Mouse (Mus musculus) embryonic fibroblast, embryonic 13.5 days (primary cell): ENCODE data around the gene Speer4e.

Experiments
- CTCF ChIP-seq: IDR thresholded peaks from 2 replicates; pipeline ENCODE4 v1.5.1; 2011; ENCODE audit warnings: mild to moderate bottlenecking, control low read depth, low read length, moderate library complexity, borderline replicate concordance; ENCODE audit not compliant: insufficient read depth
- POLR2A ChIP-seq: IDR thresholded peaks from 2 replicates; pipeline ENCODE4 v1.6.1; 2011; ENCODE audit warnings: low read depth, mild to moderate bottlenecking, control low read depth, low read length, moderate library complexity

DNA sequence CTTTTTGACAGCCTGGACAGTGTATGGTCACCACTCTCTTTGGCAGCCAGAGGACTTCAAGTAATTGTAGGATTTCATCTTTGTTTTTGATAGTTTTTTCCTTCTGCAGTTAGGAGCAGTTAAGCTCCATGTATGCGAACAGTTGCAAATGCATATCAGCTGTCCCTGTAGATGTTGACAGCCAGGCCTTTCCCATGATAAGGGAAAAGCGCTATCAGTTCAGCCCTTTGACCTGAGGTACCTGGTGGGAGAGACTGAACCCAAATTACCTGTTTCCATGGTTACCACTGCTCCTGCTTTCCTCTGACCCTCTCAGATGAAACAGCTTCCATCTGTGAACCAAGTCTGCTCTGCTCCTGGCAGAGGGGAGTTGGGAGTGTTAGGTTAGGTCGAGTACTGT is 46.0 kb downstream of the Speer4e start:
- TF ChIP-seq POLR2A (no peak), CTCF (no peak)
